Mouse (Mus musculus) MEL (cell line): ENCODE data around the gene Itprid1.

Source experiments
- BHLHE40 ChIP-seq: IDR thresholded peaks from 2 replicates; pipeline ENCODE4 v1.6.1; 2012; ENCODE audit warnings: low read depth, mild to moderate bottlenecking, inconsistent platforms, low read length, improper control_type of control experiment, borderline replicate concordance
- POLR2A ChIP-seq, 2 experiments: IDR thresholded peaks; 2 replicates each; pipeline ENCODE4 v1.6.1; 2011 to 2012; ENCODE audit warnings: low read length in 2 of 2, mild to moderate bottlenecking in 2 of 2, control low read depth in 1 of 2, improper control_type of control experiment in 1 of 2, low read depth in 1 of 2, moderate library complexity in 1 of 2; ENCODE audit not compliant: control insufficient read depth in 1 of 2, insufficient read depth in 1 of 2, poor library complexity in 1 of 2

DNA sequence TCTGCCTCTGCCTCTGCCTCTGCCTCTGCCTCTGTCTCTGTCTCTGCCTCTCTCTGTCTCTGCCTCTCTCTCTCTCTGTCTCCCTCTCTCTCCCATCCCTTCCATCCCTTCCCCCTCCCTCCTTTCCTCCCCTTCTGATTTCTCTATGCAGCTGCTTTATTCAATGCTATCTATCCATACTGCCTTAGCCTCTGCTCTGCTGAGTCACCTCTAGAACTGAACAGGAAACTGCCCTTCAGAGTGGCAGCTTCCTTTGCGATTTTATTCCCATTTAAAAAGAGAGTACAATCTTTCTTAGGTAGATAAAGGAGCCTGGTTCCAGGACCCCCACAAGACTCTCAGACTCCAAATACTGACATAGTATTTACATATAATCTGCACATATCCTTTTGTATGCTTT lies 47.1 kb upstream of the Itprid1 start:
- TF ChIP-seq BHLHE40 (no peak), POLR2A (IDR thresholded peaks at IDR 0.05; ENCODE audit: control insufficient read depth in 1 of 2, insufficient read depth in 1 of 2, low read depth in 1 of 2, low read length in 2 of 2, poor library complexity in 1 of 2) (no peak)
